Mouse (Mus musculus) stomach, postnatal 0 days (tissue): Measurements from ENCODE around the gene Snapc5.

Experiments used
- CTCF ChIP-seq: IDR thresholded peaks from 2 replicates; pipeline ENCODE4 v1.5.1; 2016; ENCODE audit warnings: antibody characterized with exemption, low read depth, mild to moderate bottlenecking, moderate library complexity
- EP300 ChIP-seq: optimal IDR thresholded peaks from 2 replicates; pipeline ENCODE3; 2016; ENCODE audit warnings: antibody characterized with exemption

DNA sequence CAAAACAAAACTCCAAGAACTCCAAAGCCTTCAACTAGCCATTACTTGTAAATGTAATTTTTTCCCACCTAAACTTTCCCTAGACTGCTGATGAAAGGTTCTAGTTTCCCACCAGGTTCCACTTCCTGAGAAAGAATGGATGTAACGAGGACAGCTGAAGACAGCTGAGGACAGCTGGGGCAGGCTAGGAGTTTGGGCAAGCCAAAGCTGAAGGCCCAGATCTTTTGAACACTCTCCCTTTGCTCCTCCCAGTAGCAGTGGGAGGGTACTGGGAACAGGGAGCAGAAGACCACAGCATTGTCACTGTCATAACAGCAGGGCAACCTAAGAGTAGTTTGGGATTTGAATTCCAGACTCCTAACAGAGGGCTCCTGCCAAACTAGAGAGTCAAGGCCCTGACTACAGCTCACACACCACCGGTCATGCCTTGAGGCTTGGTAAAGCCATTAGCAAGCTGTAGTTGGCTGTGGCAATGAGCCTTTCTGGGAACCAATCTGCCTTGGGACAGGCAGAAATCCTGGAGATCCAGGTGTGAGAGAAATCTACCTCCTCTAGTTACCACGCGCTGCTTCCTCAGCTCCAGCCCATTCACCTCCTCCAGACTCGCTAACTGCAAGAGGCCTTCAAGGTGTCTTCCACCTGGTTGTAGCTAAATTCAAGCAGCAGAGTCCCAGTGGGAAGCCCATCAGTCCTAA, 19.1 kb downstream of the Snapc5 start:
- TF ChIP-seq CTCF, result no peak
- TF ChIP-seq EP300, result no peak
